Mouse (Mus musculus) thymus, adult 2 months (tissue): ENCODE measurements at regions not wholly inside any gene's neighbourhood (a gene's known extent, or its start where the extent isn't known, plus 50 kb on each side); places are given as distances from the start of the nearest gene placed in this dataset.

ENCODE experiments used
- DNase-seq: peaks from one replicate; pipeline ENCODE4 v3.0.0; 2021
- H3K27ac ChIP-seq: fragments of 200-500 bp; 2 replicates; pipeline ENCODE4 v1.5.1; 2012; ENCODE audit warnings: low read length, control low read depth; ENCODE audit not compliant: control insufficient read depth, insufficient read depth
- H3K27me3 ChIP-seq: fragments of 200-500 bp; 2 replicates; pipeline ENCODE4 v1.6.1; 2012; ENCODE audit warnings: mild to moderate bottlenecking, low read length, moderate library complexity, mixed read lengths; ENCODE audit not compliant: control insufficient read depth, insufficient read depth
- H3K36me3 ChIP-seq: fragments of 200-500 bp; 2 replicates; pipeline ENCODE4 v1.6.1; 2012; ENCODE audit warnings: mild to moderate bottlenecking, low read length, moderate library complexity; ENCODE audit not compliant: control insufficient read depth, insufficient read depth
- H3K4me1 ChIP-seq: fragments of 200-500 bp; replicated peaks from 2 replicates; pipeline ENCODE4 v1.6.1; 2012; ENCODE audit warnings: low read length; ENCODE audit not compliant: control insufficient read depth, insufficient read depth
- H3K4me3 ChIP-seq: fragments of 200-500 bp; 2 replicates; pipeline ENCODE4 v1.5.1; 2012; ENCODE audit warnings: mild to moderate bottlenecking, low read length, control low read depth, moderate library complexity; ENCODE audit not compliant: control insufficient read depth, insufficient read depth
- CTCF ChIP-seq: fragments of 200-500 bp; IDR thresholded peaks from 2 replicates; pipeline ENCODE4 v1.5.1; 2012; ENCODE audit warnings: mild to moderate bottlenecking, control low read depth, low read length, moderate library complexity, borderline replicate concordance; ENCODE audit not compliant: control insufficient read depth, poor library complexity, insufficient read depth; ENCODE audit errors: extremely low read depth
- POLR2A ChIP-seq: fragments of 200-500 bp; IDR thresholded peaks from 2 replicates; pipeline ENCODE4 v1.6.1; 2012; ENCODE audit warnings: mild to moderate bottlenecking, low read length, control low read depth, moderate library complexity; ENCODE audit not compliant: control insufficient read depth, poor library complexity, insufficient read depth; ENCODE audit errors: extremely low read depth
- WGBS: fragments of 180-500 bp; shearing (Covaris S2); methylation state at CpG from one replicate; pipeline ENCODE4 v1.1.7; 2018; 5-methylcytosine and 5-hydroxymethylcytosine counted together

- Histone ChIP-seq H3K27me3 (no peaks in the 10 kb centered on the region), H3K36me3 (no peaks in the 10 kb centered on the region), H3K4me3 (no peak overlapping the region), H3K27ac (no peak overlapping the region), H3K4me1 (no peaks in the 10 kb centered on the region)
- no peak for TF ChIP-seq POLR2A
- no peak for TF ChIP-seq CTCF
- WGBS = 77% methylated on average over 2 of the region's 2 CpGs
- DNase-seq = no peak
These were observed 122.2 kb downstream of the Cog6 start for GRCm38 (mm10) chr3:52894812-52895211.

DNA sequence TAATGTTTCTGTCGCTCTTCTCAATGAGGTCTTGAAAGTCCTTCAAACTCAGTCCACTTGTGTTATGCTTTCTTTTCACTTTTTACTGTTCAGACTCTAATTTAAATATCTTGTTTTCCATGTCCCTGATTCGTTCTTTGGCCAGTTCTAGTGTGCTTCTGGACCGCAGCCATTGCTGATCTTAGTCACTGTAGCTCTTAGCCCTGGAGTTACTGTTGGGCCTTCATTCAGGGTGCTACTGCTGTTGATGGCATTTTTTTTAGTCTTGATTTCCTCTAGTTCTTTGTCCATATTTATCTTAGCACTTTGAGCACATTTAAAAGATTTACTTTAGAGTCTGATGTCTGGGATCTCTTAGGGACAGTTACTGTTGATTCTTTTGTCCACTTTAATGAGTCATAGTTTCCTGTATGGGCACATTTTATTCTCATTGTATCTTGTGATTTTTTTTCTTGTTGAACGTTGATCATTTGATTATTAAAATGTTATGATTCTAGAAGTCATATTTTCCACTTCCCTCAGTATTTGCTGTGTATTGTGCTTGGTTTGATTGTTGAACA is 127.8 kb downstream of the Cog6 start:
- no peak for TF ChIP-seq POLR2A
- TF ChIP-seq CTCF = no peak
- H3K36me3 ChIP-seq = no peaks in the 10 kb centered on the region
- 88% methylated on average over 4 of the region's 4 CpGs for WGBS
- no peaks in the 10 kb centered on the region for H3K4me1 ChIP-seq
- no peak for DNase-seq
- no peak overlapping the region for H3K27ac ChIP-seq
- no peak overlapping the region for H3K4me3 ChIP-seq
- H3K27me3 ChIP-seq = no peaks in the 10 kb centered on the region

DNA sequence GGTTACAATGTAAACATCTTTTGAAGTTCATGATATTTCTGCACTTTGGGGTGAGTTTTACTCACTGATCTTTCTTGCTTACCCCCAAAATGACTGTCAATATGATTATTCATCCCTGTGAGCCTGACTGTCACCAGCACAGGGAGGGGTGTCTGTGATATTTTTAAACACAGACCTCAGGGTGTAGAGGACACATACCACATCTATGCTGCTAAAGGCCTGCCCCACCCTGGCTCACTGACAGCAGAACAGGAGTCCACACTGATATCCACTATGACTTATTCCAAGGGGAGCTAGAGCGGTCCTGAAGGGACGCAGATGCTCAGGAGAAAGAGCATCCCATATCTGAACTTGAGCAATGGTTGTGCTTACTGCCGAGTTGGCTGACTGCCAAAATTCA is 135.1 kb downstream of the Cog6 start:
- no peak overlapping the region for H3K27ac ChIP-seq
- WGBS = 91% methylated on average over 3 of the region's 3 CpGs
- peaks cover 26% of the 10 kb centered on the region for H3K4me1 ChIP-seq
- no peak overlapping the region for H3K4me3 ChIP-seq
- no peaks in the 10 kb centered on the region for H3K36me3 ChIP-seq
- no peaks in the 10 kb centered on the region for H3K27me3 ChIP-seq
- TF ChIP-seq POLR2A (no peak), CTCF (no peak)
- DNase-seq = no peak

DNA sequence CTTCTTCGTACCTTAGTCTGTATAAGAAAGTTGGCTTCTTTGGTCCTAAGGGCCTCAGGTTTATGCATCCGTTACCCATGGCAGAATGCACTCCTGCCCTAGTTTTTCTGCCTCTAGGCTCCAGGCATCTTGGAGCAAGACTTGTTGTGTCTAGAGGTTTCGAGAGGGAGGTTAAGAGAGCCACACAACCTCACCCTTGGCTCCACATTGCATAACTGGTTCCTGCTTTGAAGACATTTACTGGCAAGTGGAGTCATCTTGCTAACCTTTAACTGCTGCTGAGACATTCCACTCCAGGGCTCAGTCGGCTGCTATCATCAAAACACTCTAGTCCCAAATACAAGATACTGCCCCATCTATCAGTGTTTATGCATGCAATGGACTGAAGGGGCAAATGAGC is 135.9 kb downstream of the Cog6 start:
- TF ChIP-seq CTCF (no peak), POLR2A (no peak)
- Histone ChIP-seq H3K4me1 (peaks cover 26% of the 10 kb centered on the region), H3K27ac (no peak overlapping the region), H3K27me3 (no peaks in the 10 kb centered on the region), H3K4me3 (no peak overlapping the region), H3K36me3 (no peaks in the 10 kb centered on the region)
- DNase-seq = no peak
- 86% methylated on average over 4 of the region's 4 CpGs for WGBS

GRCm38 (mm10) chr3:52879700-52880099 is 137.3 kb downstream of the Cog6 start:
- H3K4me3 ChIP-seq = no peak overlapping the region
- H3K27me3 ChIP-seq = no peaks in the 10 kb centered on the region

DNA sequence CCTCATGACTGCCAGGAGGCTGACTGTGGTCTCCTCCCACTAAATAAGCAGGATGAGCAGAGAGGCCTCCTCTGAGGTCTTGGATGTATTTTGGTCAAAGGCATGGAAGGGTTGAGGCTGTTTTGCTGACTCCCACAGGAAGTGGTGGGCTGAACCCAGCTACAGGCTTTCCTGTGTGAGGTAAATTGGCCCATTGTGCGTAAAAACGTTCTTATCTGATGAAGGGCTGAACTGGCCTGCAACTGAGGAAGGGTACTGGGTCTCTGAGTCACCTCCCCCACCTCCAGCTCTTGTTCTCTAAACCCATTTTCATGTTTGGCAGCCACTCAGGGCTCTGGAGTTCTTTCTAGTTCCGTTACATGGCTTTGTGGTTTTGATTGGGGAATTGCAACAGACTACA is 138.7 kb downstream of the Cog6 start:
- H3K4me3 ChIP-seq = no peak overlapping the region
- TF ChIP-seq CTCF (no peak), POLR2A (no peak)
- peak overlapping the region; percentile 89 for H3K27ac ChIP-seq
- peak; percentile 60 for DNase-seq
- peaks cover 26% of the 10 kb centered on the region for H3K4me1 ChIP-seq
- WGBS = 7% methylated on average over 3 of the region's 3 CpGs
- no peaks in the 10 kb centered on the region for H3K36me3 ChIP-seq
- H3K27me3 ChIP-seq = no peaks in the 10 kb centered on the region

More at GRCm38 (mm10) chr3:52879700-52880099, 137.3 kb downstream of the Cog6 start:
- no peak for TF ChIP-seq POLR2A
- no peak for TF ChIP-seq CTCF
- no peak for DNase-seq
- Histone ChIP-seq H3K36me3 (no peaks in the 10 kb centered on the region), H3K27ac (no peak overlapping the region), H3K4me1 (peaks cover 26% of the 10 kb centered on the region)
- 54% methylated on average over 10 of the region's 10 CpGs for WGBS

GRCm38 (mm10) chr3:52872260-52872659 is 144.8 kb downstream of the Cog6 start:
- no peak for TF ChIP-seq CTCF
- TF ChIP-seq POLR2A = no peak
- WGBS = 13% methylated on average over 5 of the region's 5 CpGs
- H3K36me3 ChIP-seq = no peaks in the 10 kb centered on the region
- no peak overlapping the region for H3K4me3 ChIP-seq
- H3K27ac ChIP-seq = no peak overlapping the region
- peaks cover 2% of the 10 kb centered on the region; the same call in 1 of the 2 replicates for H3K4me1 ChIP-seq
- no peaks in the 10 kb centered on the region for H3K27me3 ChIP-seq
- DNase-seq = no peak
